Mouse (Mus musculus) forebrain, embryonic 13.5 days (tissue): ENCODE data around the gene Scly. TPM values are rescaled to one million over a fixed set of nuclear protein-coding genes. Genes with fewer than 3 reads are reported as not detected.
A peak's percentile ranks its signal among the peaks of the same experiment; 100 is the strongest.

Experiments
- ATAC-seq: fragments of 200-750 bp; cut with Nextera tagmentation; 2 replicates; pipeline ENCODE4 v1.8.0; 2017
- H3K27ac ChIP-seq: fragments of 300-500 bp; sonication (generic); 2 replicates; pipeline ENCODE4 v1.5.1; 2015; ENCODE audit warnings: inconsistent platforms, mild to moderate bottlenecking, moderate library complexity
- H3K27me3 ChIP-seq: fragments of 300-500 bp; sonication (generic); 2 replicates; pipeline ENCODE4 v1.6.1; 2015; ENCODE audit warnings: mild to moderate bottlenecking, inconsistent platforms
- H3K36me3 ChIP-seq: fragments of 300-500 bp; sonication (generic); 2 replicates; pipeline ENCODE4 v1.6.1; 2015; ENCODE audit warnings: mild to moderate bottlenecking, inconsistent platforms; ENCODE audit not compliant: poor library complexity, severe bottlenecking
- H3K4me1 ChIP-seq: fragments of 300-500 bp; sonication (generic); 2 replicates; pipeline ENCODE4 v1.6.1; 2015; ENCODE audit warnings: inconsistent platforms
- H3K4me2 ChIP-seq: fragments of 300-500 bp; sonication (generic); 2 replicates; pipeline ENCODE4 v1.6.1; 2015; ENCODE audit warnings: inconsistent platforms, mild to moderate bottlenecking, moderate library complexity
- H3K4me3 ChIP-seq: fragments of 300-500 bp; sonication (generic); 2 replicates; pipeline ENCODE4 v1.5.1; 2015; ENCODE audit warnings: mild to moderate bottlenecking, inconsistent platforms
- H3K9ac ChIP-seq: fragments of 300-500 bp; sonication (generic); 2 replicates; pipeline ENCODE4 v1.6.1; 2015; ENCODE audit warnings: mild to moderate bottlenecking, inconsistent platforms
- H3K9me3 ChIP-seq: fragments of 300-500 bp; sonication (generic); replicated peaks from 2 replicates; pipeline ENCODE4 v1.6.1; 2016; ENCODE audit warnings: inconsistent platforms
- WGBS: fragments of 180-500 bp; shearing (Covaris S2); methylation state at CpG from one replicate; pipeline ENCODE4 v1.1.7; 2015; 5-methylcytosine and 5-hydroxymethylcytosine counted together
- polyA plus RNA-seq: library from polyadenylated mRNA; unstranded; fragments of >200 nt; fragmentation: Nextera tagmentation; extraction: Ambion mirVana; gene quantifications from 2 replicates; pipeline ENCODE4 v1.2.1, GENCODE M21; 2015

Gene Scly
- polyA plus RNA-seq, 1 experiment from 2014 or later: 10.0 TPM

DNA sequence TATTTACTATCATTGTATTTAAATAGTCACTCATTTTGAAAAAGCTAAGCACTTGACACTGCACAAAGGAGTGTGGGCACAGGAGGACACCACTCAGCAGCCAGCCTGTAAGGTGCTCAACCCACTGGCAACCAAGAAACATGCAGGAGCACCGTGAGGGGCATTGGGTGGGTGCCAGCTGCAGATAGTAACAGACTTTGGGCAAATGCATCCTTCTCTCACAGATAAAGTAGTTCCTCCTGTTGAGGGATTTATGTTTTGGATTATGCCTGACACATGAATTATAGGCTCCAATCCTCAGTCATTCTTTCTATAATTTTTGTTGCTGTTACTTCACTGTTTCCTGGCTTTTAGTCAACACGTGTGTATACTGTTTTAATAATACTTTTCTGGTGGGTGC, 20.7 kb upstream of the Scly start:
- H3K9me3 ChIP-seq: no peaks in the 10 kb centered on the region
- 89% methylated on average over 2 of the region's 2 CpGs for WGBS
- no peak overlapping the region for H3K27ac ChIP-seq
- no peak overlapping the region for H3K4me3 ChIP-seq
- ATAC-seq: no peak
- no peaks in the 10 kb centered on the region for H3K4me1 ChIP-seq
- no peaks in the 10 kb centered on the region for H3K27me3 ChIP-seq
- no peak overlapping the region for H3K9ac ChIP-seq
- no peak overlapping the region for H3K4me2 ChIP-seq
- H3K36me3 ChIP-seq: peaks cover 46% of the 10 kb centered on the region

DNA sequence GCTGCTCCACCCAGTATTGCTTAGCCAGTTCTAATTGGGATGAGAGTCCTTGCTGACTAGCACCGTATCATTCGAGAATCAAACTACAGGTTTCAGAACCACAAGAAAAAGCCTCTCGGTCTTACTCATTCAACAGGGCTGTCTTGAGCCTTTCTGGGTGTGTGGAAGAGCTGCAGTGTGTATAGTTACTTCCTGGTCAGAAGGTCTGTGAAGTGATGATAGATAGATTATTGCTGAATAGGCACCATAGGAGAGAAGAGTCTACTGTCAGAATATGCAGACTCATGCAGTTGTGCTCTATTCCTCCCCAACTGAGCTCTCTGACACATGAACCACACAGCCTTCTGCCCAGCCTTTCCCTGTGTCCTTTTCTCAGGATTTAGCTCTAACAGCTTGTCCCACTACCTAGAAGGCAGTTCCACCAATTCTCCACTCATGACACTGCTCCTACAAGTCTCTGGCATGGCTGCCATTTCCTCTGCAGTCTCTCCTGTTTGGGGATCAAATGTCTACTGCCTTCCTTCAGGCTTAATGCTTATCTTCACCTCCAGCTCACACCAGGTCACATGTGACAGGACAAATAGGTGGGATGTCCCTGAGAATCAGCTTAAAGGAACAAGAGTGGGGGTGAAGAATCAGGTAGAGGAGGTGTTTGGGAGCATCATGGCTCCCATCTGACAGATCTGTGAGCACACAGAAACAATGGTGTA, 19.6 kb upstream of the Scly start:
- Histone ChIP-seq H3K27me3 (no peaks in the 10 kb centered on the region), H3K9me3 (no peaks in the 10 kb centered on the region), H3K27ac (no peak overlapping the region), H3K4me3 (no peak overlapping the region), H3K36me3 (peaks cover 52% of the 10 kb centered on the region), H3K4me1 (no peaks in the 10 kb centered on the region), H3K4me2 (no peak overlapping the region), H3K9ac (no peak overlapping the region)
- no peak for ATAC-seq
- WGBS: 89% methylated on average over 3 of the region's 3 CpGs

GRCm38 (mm10) chr1:91279126-91279525, 19.0 kb upstream of the Scly start:
- H3K9me3 ChIP-seq: no peaks in the 10 kb centered on the region
- WGBS: 88% methylated on average over 1 of the region's 1 CpGs
- no peaks in the 10 kb centered on the region for H3K27me3 ChIP-seq
- no peak for ATAC-seq
- H3K27ac ChIP-seq: no peak overlapping the region
- H3K36me3 ChIP-seq: peaks cover 57% of the 10 kb centered on the region
- H3K4me2 ChIP-seq: no peak overlapping the region
- no peak overlapping the region for H3K9ac ChIP-seq
- no peaks in the 10 kb centered on the region for H3K4me1 ChIP-seq
- H3K4me3 ChIP-seq: no peak overlapping the region

DNA sequence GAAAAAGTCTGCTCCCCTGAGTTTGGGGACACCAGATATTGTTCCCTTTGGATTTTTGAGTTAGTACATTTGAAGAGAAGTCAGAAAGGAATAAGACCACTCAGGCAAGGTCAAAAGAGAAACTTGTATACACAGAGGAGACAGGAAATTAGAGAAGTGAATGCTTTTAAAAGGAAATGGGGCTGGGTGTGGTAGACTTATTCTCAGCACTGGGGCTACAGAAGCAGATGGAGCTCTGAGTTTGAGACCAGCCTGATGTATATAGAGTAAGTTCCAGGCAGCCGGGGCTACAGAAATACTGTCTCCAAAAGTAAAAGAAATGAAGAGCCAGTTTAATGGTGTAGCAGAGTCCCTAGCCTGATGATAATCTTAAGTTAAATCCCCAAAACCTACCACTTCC, 15.6 kb upstream of the Scly start:
- Histone ChIP-seq H3K9me3 (no peaks in the 10 kb centered on the region), H3K4me1 (no peaks in the 10 kb centered on the region), H3K27me3 (no peaks in the 10 kb centered on the region), H3K9ac (no peak overlapping the region), H3K4me3 (no peak overlapping the region), H3K27ac (no peak overlapping the region), H3K4me2 (no peak overlapping the region), H3K36me3 (peaks cover 67% of the 10 kb centered on the region)
- no peak for ATAC-seq
- 96% methylated on average over 1 of the region's 1 CpGs for WGBS

DNA sequence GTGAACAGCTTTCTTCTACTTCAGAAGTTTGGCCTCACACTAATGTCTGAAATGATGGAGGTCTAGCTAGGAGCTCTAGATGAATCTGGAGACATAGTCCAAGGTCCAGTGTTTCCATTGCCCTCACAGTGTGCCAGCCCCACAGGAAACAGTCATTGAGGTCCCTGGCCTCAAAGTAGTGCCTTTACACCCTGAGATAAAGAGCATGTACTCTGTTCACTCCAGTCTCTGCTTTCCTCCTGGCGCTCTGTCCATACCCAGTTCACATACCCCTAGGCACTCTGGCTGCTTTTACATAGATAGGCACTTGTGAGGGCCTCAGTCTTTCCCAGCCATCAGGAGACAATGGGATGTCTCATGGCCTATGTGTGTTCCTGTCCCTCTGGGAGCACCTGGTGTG, 8.8 kb upstream of the Scly start:
- Histone ChIP-seq H3K9me3 (no peaks in the 10 kb centered on the region), H3K9ac (no peak overlapping the region), H3K36me3 (peaks cover 48% of the 10 kb centered on the region), H3K27me3 (no peaks in the 10 kb centered on the region), H3K4me1 (no peaks in the 10 kb centered on the region), H3K4me3 (no peak overlapping the region), H3K27ac (no peak overlapping the region), H3K4me2 (no peak overlapping the region)
- no peak for ATAC-seq
- 100% methylated on average over 1 of the region's 1 CpGs for WGBS

DNA sequence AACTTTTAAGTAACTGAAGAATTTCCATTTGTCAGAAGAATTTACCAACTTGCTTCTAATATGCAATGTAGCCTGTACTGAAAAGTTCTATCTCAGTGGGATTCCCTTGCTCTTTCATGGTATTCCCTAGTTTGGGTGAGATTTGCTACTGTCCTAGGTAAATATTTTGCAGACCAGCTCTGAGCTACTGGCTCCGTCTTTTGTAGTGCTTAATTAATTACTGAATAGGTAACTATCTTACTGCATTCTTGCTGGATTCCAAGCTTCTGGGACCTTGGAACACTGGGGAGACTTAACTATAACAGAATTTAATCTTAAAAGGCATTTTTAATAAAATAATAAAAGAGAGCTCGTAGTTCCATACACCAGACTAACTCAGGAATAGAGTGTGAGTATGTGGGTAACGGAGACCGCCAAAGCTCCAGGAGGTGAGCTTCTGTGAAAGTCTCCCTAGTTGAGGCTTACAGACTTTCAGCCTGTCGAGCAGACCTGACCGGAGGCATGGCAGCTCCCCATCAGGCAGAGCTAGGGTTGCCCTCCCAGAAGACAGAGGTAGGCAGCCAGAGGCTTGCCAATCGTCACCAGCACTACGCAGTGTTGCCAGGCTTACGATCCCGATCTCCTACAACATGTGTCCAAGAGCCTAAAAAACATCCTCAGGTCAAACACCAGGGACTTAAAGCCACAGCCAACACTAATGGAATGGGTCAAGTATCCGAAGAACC, 5.9 kb upstream of the Scly start:
- no peak overlapping the region for H3K27ac ChIP-seq
- no peaks in the 10 kb centered on the region for H3K4me1 ChIP-seq
- no peaks in the 10 kb centered on the region for H3K9me3 ChIP-seq
- no peak overlapping the region for H3K4me2 ChIP-seq
- no peak for ATAC-seq
- no peak overlapping the region for H3K9ac ChIP-seq
- H3K27me3 ChIP-seq: no peaks in the 10 kb centered on the region
- no peak overlapping the region for H3K4me3 ChIP-seq
- 96% methylated on average over 11 of the region's 11 CpGs for WGBS
- H3K36me3 ChIP-seq: peaks cover 26% of the 10 kb centered on the region

DNA sequence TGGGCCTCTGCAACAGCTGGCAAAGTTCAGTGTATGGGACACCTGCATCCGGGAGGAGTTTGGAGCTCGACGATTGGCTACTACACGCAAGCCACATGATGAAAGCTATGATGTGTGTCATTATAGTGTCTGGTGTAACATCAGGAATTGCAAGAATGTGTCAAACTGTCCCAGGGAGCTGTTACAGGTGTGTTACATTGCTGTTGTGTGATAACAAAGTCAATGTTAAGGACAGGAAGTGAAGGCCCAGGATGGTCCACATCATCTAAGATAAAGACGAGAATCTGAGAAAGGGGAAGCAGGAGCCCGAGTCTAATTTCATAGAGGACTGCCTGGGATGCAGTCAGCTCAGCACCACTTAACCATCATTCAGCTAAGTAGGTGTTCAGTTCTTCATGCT, 2.6 kb upstream of the Scly start:
- peaks cover 7% of the 10 kb centered on the region for H3K4me1 ChIP-seq
- 0 out of 2 replicates have a peak, but pooled peaks cover 11% of the 10 kb centered on the region for H3K36me3 ChIP-seq
- H3K27me3 ChIP-seq: no peaks in the 10 kb centered on the region
- no peak overlapping the region for H3K9ac ChIP-seq
- no peak overlapping the region for H3K4me2 ChIP-seq
- WGBS: 94% methylated on average over 6 of the region's 6 CpGs
- H3K9me3 ChIP-seq: no peaks in the 10 kb centered on the region
- H3K4me3 ChIP-seq: no peak overlapping the region
- no peak for ATAC-seq
- no peak overlapping the region for H3K27ac ChIP-seq

GRCm38 (mm10) chr1:91299026-91299706, 1.0 kb downstream of the Scly start:
- Histone ChIP-seq H3K4me3 (peak overlapping the region; percentile 85), H3K4me1 (peaks cover 7% of the 10 kb centered on the region), H3K9ac (peak overlapping the region; percentile 84), H3K9me3 (no peaks in the 10 kb centered on the region), H3K36me3 (peaks cover 10% of the 10 kb centered on the region; the same call in 1 of the 2 replicates), H3K27ac (no peak overlapping the region), H3K27me3 (no peaks in the 10 kb centered on the region), H3K4me2 (peak overlapping the region; percentile 78)
- WGBS: 87% methylated on average over 13 of the region's 13 CpGs
- no peak for ATAC-seq

- H3K36me3 ChIP-seq: peaks cover 8% of the 10 kb centered on the region; the same call in 1 of the 2 replicates
- H3K27ac ChIP-seq: no peak overlapping the region
- H3K9ac ChIP-seq: no peak overlapping the region
- H3K4me3 ChIP-seq: no peak overlapping the region
- peaks cover 7% of the 10 kb centered on the region for H3K4me1 ChIP-seq
- no peak for ATAC-seq
- no peak overlapping the region for H3K4me2 ChIP-seq
- WGBS: 90% methylated on average over 5 of the region's 5 CpGs
- no peaks in the 10 kb centered on the region for H3K9me3 ChIP-seq
- H3K27me3 ChIP-seq: no peaks in the 10 kb centered on the region
These were observed 1.7 kb downstream of the Scly start for GRCm38 (mm10) chr1:91299707-91300426.

DNA sequence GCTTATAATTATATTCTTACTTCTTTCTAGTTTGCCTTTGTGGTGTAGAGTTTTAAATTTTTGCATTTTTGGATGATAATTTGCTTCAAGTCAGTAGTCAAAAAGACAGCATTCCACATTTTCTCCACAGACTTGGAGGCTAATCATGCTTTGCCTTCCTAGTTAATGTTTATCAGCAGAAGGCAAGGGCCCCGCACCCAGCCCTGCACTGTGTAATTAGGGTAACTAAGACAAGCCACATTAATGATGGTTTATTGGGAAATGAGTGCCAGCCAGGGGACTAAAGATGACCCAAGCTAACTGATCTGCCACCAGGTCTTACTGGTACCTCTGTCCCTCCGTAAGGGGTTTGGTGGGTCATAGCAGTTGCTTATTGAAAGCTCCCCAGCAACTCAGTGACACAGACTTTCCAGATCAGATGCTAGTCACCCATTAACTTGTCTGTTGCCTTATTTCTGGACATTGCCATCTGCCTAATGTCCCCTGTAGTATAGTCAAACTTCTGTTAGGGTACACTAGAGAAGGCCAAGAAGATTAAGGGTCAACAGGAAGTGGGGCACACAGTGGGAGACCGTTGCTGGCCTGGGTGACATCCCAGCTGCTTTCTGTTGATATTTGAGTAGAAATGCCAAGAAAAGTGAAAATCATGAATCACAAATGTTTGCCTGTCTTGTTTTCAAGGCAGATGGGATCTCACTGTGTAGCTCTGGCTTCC, 3.2 kb downstream of the Scly start:
- WGBS: 84% methylated on average over 3 of the region's 3 CpGs
- peaks cover 7% of the 10 kb centered on the region for H3K4me1 ChIP-seq
- H3K4me2 ChIP-seq: no peak overlapping the region
- no peaks in the 10 kb centered on the region for H3K27me3 ChIP-seq
- no peak for ATAC-seq
- H3K27ac ChIP-seq: no peak overlapping the region
- no peak overlapping the region for H3K4me3 ChIP-seq
- peaks cover 20% of the 10 kb centered on the region; the same call in 1 of the 2 replicates for H3K36me3 ChIP-seq
- no peak overlapping the region for H3K9ac ChIP-seq
- no peaks in the 10 kb centered on the region for H3K9me3 ChIP-seq

DNA sequence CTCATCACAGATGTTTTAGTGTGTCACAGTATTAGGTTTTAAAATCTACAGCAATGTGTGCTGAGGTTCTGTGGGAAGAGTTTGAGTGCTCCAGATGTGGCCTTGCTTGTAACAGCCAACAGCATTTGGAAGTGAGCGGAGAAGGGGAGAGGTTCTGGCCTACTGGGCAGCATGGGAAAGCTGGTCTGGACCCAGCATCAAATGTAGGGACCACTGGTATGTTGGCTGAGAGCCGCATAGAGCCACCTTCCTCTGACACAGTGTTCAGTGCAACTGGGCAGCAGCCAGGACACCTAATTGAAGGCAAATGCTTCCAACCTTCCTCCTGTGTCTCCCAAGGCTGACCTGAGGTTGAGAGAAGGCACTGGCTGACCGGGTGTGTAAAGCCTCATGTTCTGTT, 3.9 kb downstream of the Scly start:
- no peak overlapping the region for H3K4me3 ChIP-seq
- H3K4me1 ChIP-seq: peaks cover 7% of the 10 kb centered on the region
- H3K4me2 ChIP-seq: no peak overlapping the region
- no peak overlapping the region for H3K9ac ChIP-seq
- no peaks in the 10 kb centered on the region for H3K9me3 ChIP-seq
- H3K27ac ChIP-seq: no peak overlapping the region
- WGBS: 93% methylated on average over 3 of the region's 3 CpGs
- no peak for ATAC-seq
- H3K36me3 ChIP-seq: peaks cover 22% of the 10 kb centered on the region
- H3K27me3 ChIP-seq: no peaks in the 10 kb centered on the region
